Mouse (Mus musculus): ENCODE data around the gene Pkp3.
"Not testable (repeated sequence)": the region's sequence is repeated elsewhere in the genome, so short reads cannot be mapped to it uniquely, and the experiment has no call there.

The Pkp3 gene

GRCm38 (mm10) chr7:141077841-141078240 lies at the start of gene Pkp3:
Gene Pkp3 (plus strand): TSS chr7:141078218.
- ATAC-seq (ENCODE audit: insufficient number of reproducible peaks, low FRiP score, low TSS enrichment), result no peak

GRCm38 (mm10) chr7:141028831-141029230 lies 49.2 kb upstream of the Pkp3 start, which contains the start of gene Gm17387:
Gene Gm17387 (plus strand): TSS chr7:141029131.
- ATAC-seq (ENCODE audit: insufficient number of reproducible peaks, low FRiP score, low TSS enrichment), result no peak

GRCm38 (mm10) chr7:141030390-141030789 lies 47.6 kb upstream of the Pkp3 start:
- no peak for ATAC-seq (ENCODE audit: insufficient number of reproducible peaks, low FRiP score, low TSS enrichment)

- no peak for ATAC-seq (ENCODE audit: insufficient number of reproducible peaks, low FRiP score, low TSS enrichment)
Observed at GRCm38 (mm10) chr7:141032458-141033167, 45.4 kb upstream of the Pkp3 start.

- not testable (repeated sequence) for ATAC-seq (ENCODE audit: insufficient number of reproducible peaks, low FRiP score, low TSS enrichment)
Observed at GRCm38 (mm10) chr7:141036624-141037023, 41.4 kb upstream of the Pkp3 start.

- no peak for ATAC-seq (ENCODE audit: insufficient number of reproducible peaks, low FRiP score, low TSS enrichment)
Observed at GRCm38 (mm10) chr7:141038090-141039032, 39.7 kb upstream of the Pkp3 start.

- no peak for ATAC-seq (ENCODE audit: insufficient number of reproducible peaks, low FRiP score, low TSS enrichment)
Observed at GRCm38 (mm10) chr7:141039386-141040107, 38.5 kb upstream of the Pkp3 start.

GRCm38 (mm10) chr7:141040867-141041606 lies 37.0 kb upstream of the Pkp3 start:
- ATAC-seq (ENCODE audit: insufficient number of reproducible peaks, low FRiP score, low TSS enrichment), result no peak

GRCm38 (mm10) chr7:141041661-141042060 lies 36.4 kb upstream of the Pkp3 start:
- ATAC-seq (ENCODE audit: insufficient number of reproducible peaks, low FRiP score, low TSS enrichment), result no peak

GRCm38 (mm10) chr7:141042539-141042938 lies 35.5 kb upstream of the Pkp3 start:
- ATAC-seq (ENCODE audit: insufficient number of reproducible peaks, low FRiP score, low TSS enrichment), result no peak

- ATAC-seq (ENCODE audit: insufficient number of reproducible peaks, low FRiP score, low TSS enrichment), result no peak
Observed at GRCm38 (mm10) chr7:141046931-141047580, 31.0 kb upstream of the Pkp3 start.

- peak; percentile 60; the same call in 1 of the 2 replicates for ATAC-seq (ENCODE audit: insufficient number of reproducible peaks, low FRiP score, low TSS enrichment)
Observed at GRCm38 (mm10) chr7:141047581-141048225, 30.3 kb upstream of the Pkp3 start.

GRCm38 (mm10) chr7:141048226-141049218 lies 29.5 kb upstream of the Pkp3 start:
- peak; percentile 83; the same call in 1 of the 2 replicates for ATAC-seq (ENCODE audit: insufficient number of reproducible peaks, low FRiP score, low TSS enrichment)

- no peak for ATAC-seq (ENCODE audit: insufficient number of reproducible peaks, low FRiP score, low TSS enrichment)
Observed at GRCm38 (mm10) chr7:141049326-141049725, 28.7 kb upstream of the Pkp3 start.

- no peak for ATAC-seq (ENCODE audit: insufficient number of reproducible peaks, low FRiP score, low TSS enrichment)
Observed at GRCm38 (mm10) chr7:141051060-141051685, 26.8 kb upstream of the Pkp3 start.

GRCm38 (mm10) chr7:141052016-141052415 lies 26.0 kb upstream of the Pkp3 start:
- ATAC-seq (ENCODE audit: insufficient number of reproducible peaks, low FRiP score, low TSS enrichment), result no peak

- ATAC-seq (ENCODE audit: insufficient number of reproducible peaks, low FRiP score, low TSS enrichment), result no peak
Observed at GRCm38 (mm10) chr7:141052421-141052820, 25.6 kb upstream of the Pkp3 start.
